Mouse (Mus musculus) hindbrain, postnatal 0 days (tissue): Measurements from ENCODE around the gene Mtfr2. TPM values are rescaled to one million over a fixed set of nuclear protein-coding genes. Genes with fewer than 3 reads are reported as not detected.
A peak's percentile ranks its signal among the peaks of the same experiment; 100 is the strongest.

Source experiments
- ATAC-seq: fragments of 200-750 bp; cut with Nextera tagmentation; 2 replicates; pipeline ENCODE4 v1.8.0; 2017; ENCODE audit warnings: mild to moderate bottlenecking, moderate TSS enrichment, moderate library complexity
- DNase-seq: peaks from one replicate; pipeline ENCODE4 v3.0.0-alpha.2; 2015; ENCODE audit warnings: low spot score
- H3K27ac ChIP-seq: fragments of 300-500 bp; sonication (generic); 2 replicates; pipeline ENCODE4 v1.5.1; 2014; ENCODE audit warnings: mild to moderate bottlenecking
- H3K27me3 ChIP-seq: fragments of 300-500 bp; sonication (generic); 2 replicates; pipeline ENCODE4 v1.6.1; 2014; ENCODE audit warnings: low read length, mixed read lengths; ENCODE audit not compliant: insufficient read depth
- H3K36me3 ChIP-seq: fragments of 300-500 bp; sonication (generic); 2 replicates; pipeline ENCODE4 v1.6.1; 2014; ENCODE audit warnings: low read length, mixed read lengths; ENCODE audit not compliant: insufficient read depth
- H3K4me1 ChIP-seq: fragments of 300-500 bp; sonication (generic); 2 replicates; pipeline ENCODE4 v1.6.1; 2014; ENCODE audit warnings: antibody characterized with exemption, low read length, mixed read lengths; ENCODE audit not compliant: insufficient read depth
- H3K4me2 ChIP-seq: fragments of 300-500 bp; sonication (generic); 2 replicates; pipeline ENCODE4 v1.6.1; 2014; ENCODE audit warnings: low read depth, mild to moderate bottlenecking, low read length, moderate library complexity, mixed read lengths
- H3K4me3 ChIP-seq: fragments of 300-500 bp; sonication (generic); 2 replicates; pipeline ENCODE4 v1.5.1; 2014; ENCODE audit warnings: low read length
- H3K9ac ChIP-seq: fragments of 300-500 bp; sonication (generic); replicated peaks from 2 replicates; pipeline ENCODE4 v1.6.1; 2014; ENCODE audit warnings: mild to moderate bottlenecking, low read length, moderate library complexity, mixed read lengths
- H3K9me3 ChIP-seq: fragments of 300-500 bp; sonication (generic); 2 replicates; pipeline ENCODE4 v1.6.1; 2016; ENCODE audit warnings: low read length, mixed read lengths
- CTCF ChIP-seq: IDR thresholded peaks from 2 replicates; pipeline ENCODE4 v1.5.1; 2016; ENCODE audit warnings: antibody characterized with exemption, control low read depth, low read depth
- WGBS: fragments of 180-500 bp; shearing (Covaris S2); extraction: QIAGEN DNeasy Blood & Tissue Kit; methylation state at CpG from one replicate; pipeline ENCODE4 v1.1.7; 2014; 5-methylcytosine and 5-hydroxymethylcytosine counted together
- polyA plus RNA-seq: library from polyadenylated mRNA; unstranded; fragments of >200 nt; fragmentation: Nextera tagmentation; extraction: Ambion mirVana; gene quantifications from 2 replicates; pipeline ENCODE4 v1.2.1, GENCODE M21; 2015
- total RNA-seq: library from RNA; depleted of rRNA; stranded (reverse); fragments of >200 nt; gene quantifications from 2 replicates; pipeline ENCODE4 v1.2.3, GENCODE M21; 2014

The Mtfr2 gene
- total and polyA plus RNA-seq, 2 experiments from 2014 or later, result 0.30 TPM; not detected in 1

GRCm38 (mm10) chr10:20379071-20379735 lies 31.6 kb downstream of the Mtfr2 start:
- no peak for ATAC-seq
- Histone ChIP-seq H3K27ac (no peak overlapping the region), H3K9ac (no peak overlapping the region), H3K36me3 (no peaks in the 10 kb centered on the region), H3K4me3 (no peak overlapping the region), H3K9me3 (no peaks in the 10 kb centered on the region), H3K27me3 (no peaks in the 10 kb centered on the region), H3K4me1 (no peaks in the 10 kb centered on the region; the same call in 1 of the 2 replicates), H3K4me2 (no peak overlapping the region)
- peak; percentile 31 for DNase-seq
- WGBS, result 69% methylated on average over 9 of the region's 9 CpGs
- no peak for TF ChIP-seq CTCF

- Histone ChIP-seq H3K4me2 (no peak overlapping the region), H3K4me3 (no peak overlapping the region), H3K27ac (no peak overlapping the region), H3K9ac (no peak overlapping the region), H3K9me3 (no peaks in the 10 kb centered on the region), H3K36me3 (no peaks in the 10 kb centered on the region), H3K4me1 (no peaks in the 10 kb centered on the region; the same call in 1 of the 2 replicates), H3K27me3 (no peaks in the 10 kb centered on the region)
- peak; percentile 15 for DNase-seq
- WGBS, result 74% methylated on average over 3 of the region's 3 CpGs
- TF ChIP-seq CTCF, result no peak
- ATAC-seq, result 0 out of 2 replicates have a peak, but pooled peaks have one; percentile 30
Observed at GRCm38 (mm10) chr10:20380798-20381197, 33.2 kb downstream of the Mtfr2 start.

GRCm38 (mm10) chr10:20381352-20381751 lies 33.8 kb downstream of the Mtfr2 start:
- DNase-seq (no peak), ATAC-seq (no peak)
- Histone ChIP-seq H3K27ac (no peak overlapping the region), H3K4me3 (no peak overlapping the region), H3K9me3 (no peaks in the 10 kb centered on the region), H3K27me3 (no peaks in the 10 kb centered on the region), H3K9ac (no peak overlapping the region), H3K4me2 (no peak overlapping the region), H3K4me1 (no peaks in the 10 kb centered on the region; the same call in 1 of the 2 replicates), H3K36me3 (no peaks in the 10 kb centered on the region)
- TF ChIP-seq CTCF, result no peak
- WGBS, result 87% methylated on average over 3 of the region's 3 CpGs

- H3K4me1 ChIP-seq, result no peaks in the 10 kb centered on the region; the same call in 1 of the 2 replicates
- H3K4me2 ChIP-seq, result no peak overlapping the region
- no peak overlapping the region for H3K9ac ChIP-seq
- no peaks in the 10 kb centered on the region for H3K9me3 ChIP-seq
- DNase-seq (peak; percentile 57), ATAC-seq (peak; percentile 86)
- no peak overlapping the region for H3K4me3 ChIP-seq
- H3K27me3 ChIP-seq, result no peaks in the 10 kb centered on the region
- H3K36me3 ChIP-seq, result no peaks in the 10 kb centered on the region
- WGBS, result 66% methylated on average over 6 of the region's 6 CpGs
- 0 out of 2 replicates have a peak, but pooled peaks have one; percentile 4 for TF ChIP-seq CTCF
- H3K27ac ChIP-seq, result peak overlapping the region; percentile 20; the same call in 1 of the 2 replicates
Observed at GRCm38 (mm10) chr10:20382807-20383419, 35.3 kb downstream of the Mtfr2 start.

- H3K9me3 ChIP-seq, result no peaks in the 10 kb centered on the region
- no peak overlapping the region for H3K4me2 ChIP-seq
- no peak for DNase-seq
- no peak overlapping the region for H3K9ac ChIP-seq
- no peak overlapping the region for H3K27ac ChIP-seq
- H3K27me3 ChIP-seq, result no peaks in the 10 kb centered on the region
- ATAC-seq, result no peak
- H3K4me3 ChIP-seq, result no peak overlapping the region
- no peaks in the 10 kb centered on the region for H3K4me1 ChIP-seq
- no peaks in the 10 kb centered on the region for H3K36me3 ChIP-seq
- 74% methylated on average over 3 of the region's 3 CpGs for WGBS
- no peak for TF ChIP-seq CTCF
Observed at GRCm38 (mm10) chr10:20390568-20390967, 43.0 kb downstream of the Mtfr2 start.

- Histone ChIP-seq H3K36me3 (no peaks in the 10 kb centered on the region), H3K9me3 (no peaks in the 10 kb centered on the region), H3K27me3 (no peaks in the 10 kb centered on the region), H3K4me2 (no peak overlapping the region), H3K9ac (no peak overlapping the region), H3K4me3 (no peak overlapping the region), H3K4me1 (no peaks in the 10 kb centered on the region), H3K27ac (no peak overlapping the region)
- TF ChIP-seq CTCF, result no peak
- no peak for ATAC-seq
- no peak for DNase-seq
- WGBS, result 77% methylated on average over 5 of the region's 5 CpGs
Observed at GRCm38 (mm10) chr10:20394815-20395214, 47.2 kb downstream of the Mtfr2 start.

- Histone ChIP-seq H3K9me3 (no peaks in the 10 kb centered on the region), H3K4me1 (no peaks in the 10 kb centered on the region), H3K27ac (no peak overlapping the region), H3K4me2 (no peak overlapping the region), H3K4me3 (no peak overlapping the region), H3K27me3 (no peaks in the 10 kb centered on the region), H3K9ac (no peak overlapping the region), H3K36me3 (no peaks in the 10 kb centered on the region)
- WGBS, result 97% methylated on average over 3 of the region's 3 CpGs
- DNase-seq (no peak), ATAC-seq (no peak)
- no peak for TF ChIP-seq CTCF
Observed at GRCm38 (mm10) chr10:20395778-20396177, 48.2 kb downstream of the Mtfr2 start.
